Mouse (Mus musculus): ENCODE data around the gene Exosc9.
"Not testable (repeated sequence)": the region's sequence is repeated elsewhere in the genome, so short reads cannot be mapped to it uniquely, and the experiment has no call there.

Exosc9 gene

DNA sequence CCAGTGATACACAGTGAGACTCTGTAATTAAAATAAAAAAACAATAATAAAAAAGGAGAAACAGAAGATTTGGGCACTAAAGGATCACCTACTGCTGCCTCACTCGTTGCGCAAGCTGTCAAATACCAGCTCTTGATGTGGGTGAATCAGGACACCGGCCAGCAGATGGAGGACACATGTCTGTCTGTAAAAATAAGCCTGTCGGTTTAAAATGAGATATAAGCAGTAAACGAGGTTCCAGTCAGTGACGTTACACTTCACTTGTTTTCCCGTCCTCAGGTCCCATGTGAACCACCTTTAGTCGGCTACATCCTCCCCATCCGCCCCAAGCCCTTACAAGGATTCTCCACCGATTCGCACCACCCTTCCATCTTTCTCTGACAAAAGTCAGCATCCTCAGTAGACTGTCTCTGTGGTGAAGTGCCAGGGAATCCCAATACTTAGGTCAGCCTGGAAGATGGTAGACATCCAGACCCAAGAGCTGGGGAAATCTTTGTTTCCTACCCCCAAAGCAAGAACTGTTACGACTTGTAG is 488 bp upstream of the Exosc9 start:
- in situ Hi-C loops (cut with MseI, MboI), result no loop called here

DNA sequence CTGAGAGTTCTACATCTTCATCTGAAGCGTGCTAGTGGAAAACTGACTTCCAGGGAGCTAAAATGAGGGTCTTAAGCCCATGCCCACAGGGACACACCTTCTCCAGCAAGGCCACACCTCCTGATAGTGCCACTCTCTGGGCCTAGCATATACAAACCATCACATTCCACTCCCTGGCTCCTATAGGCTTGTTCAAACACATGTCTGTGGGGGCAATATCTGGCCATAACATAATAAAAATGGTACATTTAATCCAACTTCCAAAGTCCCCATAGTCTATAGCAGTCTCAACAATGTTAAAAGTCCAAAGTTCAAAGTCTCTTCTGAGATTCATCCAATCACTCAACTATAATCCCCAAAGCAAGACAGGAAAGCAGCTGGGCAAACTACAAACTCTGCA is 5.2 kb downstream of the Exosc9 start:
- in situ Hi-C loops (cut with MseI, MboI), result no loop called here

DNA sequence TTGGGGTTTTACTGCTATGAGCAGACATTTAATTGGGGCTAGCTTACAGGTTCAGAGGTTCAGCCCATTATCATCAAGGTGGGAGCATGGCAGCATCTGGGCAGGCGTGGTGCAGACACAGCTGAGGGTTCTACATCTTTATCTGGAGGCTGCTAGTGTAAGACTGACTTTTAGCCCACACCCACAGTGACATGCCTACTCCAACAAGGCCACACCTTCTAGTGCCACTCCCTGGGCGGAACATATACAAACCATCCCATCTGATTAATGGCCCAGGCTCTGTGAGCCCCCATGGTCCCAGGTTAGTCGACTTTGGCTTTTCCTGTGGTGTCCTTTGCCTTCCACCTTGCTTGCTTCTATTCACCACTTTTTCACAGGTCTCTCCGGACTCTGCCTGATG is 7.2 kb downstream of the Exosc9 start:
- in situ Hi-C loops (cut with MseI, MboI), result no loop called here

DNA sequence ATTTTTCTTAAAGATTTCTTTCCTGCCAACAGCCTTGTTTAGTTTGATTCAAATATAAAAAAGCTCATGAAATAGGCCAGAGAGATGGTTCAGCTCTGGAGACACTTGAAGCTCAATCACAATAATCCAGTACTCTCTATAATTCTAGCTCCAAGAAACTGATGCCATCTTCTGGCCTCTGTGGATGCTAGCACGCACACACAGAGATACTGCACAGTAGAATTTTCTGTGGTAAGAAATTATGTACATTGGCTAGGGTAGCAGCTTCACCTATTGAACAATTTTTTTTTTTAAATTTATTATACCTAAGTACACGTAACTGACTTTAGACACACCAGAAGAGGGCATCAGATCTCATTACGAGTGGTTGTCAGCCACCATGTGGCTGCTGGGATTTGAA is 11.3 kb downstream of the Exosc9 start:
- in situ Hi-C loops (cut with MseI, MboI), result no loop called here

DNA sequence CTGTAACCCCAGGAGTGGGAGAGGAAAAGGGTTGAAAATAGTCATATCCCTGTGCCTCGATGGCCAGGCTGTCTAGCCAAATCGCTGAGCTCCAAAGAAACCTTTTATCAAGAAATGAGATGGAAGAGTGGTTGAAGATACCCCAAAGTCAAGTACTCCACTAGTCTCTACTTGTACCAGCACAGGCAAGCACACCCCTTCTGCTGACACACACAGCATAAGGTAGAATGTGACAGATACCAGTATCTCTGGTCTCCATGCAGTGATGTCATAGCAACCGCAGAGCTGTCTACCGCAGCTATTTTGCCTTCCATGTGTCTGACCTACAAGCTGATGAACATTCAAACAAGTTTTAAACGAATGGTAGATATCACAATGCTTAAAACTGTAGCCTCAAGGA is 17.4 kb downstream of the Exosc9 start:
- in situ Hi-C loops (cut with MseI, MboI), result no loop called here

DNA sequence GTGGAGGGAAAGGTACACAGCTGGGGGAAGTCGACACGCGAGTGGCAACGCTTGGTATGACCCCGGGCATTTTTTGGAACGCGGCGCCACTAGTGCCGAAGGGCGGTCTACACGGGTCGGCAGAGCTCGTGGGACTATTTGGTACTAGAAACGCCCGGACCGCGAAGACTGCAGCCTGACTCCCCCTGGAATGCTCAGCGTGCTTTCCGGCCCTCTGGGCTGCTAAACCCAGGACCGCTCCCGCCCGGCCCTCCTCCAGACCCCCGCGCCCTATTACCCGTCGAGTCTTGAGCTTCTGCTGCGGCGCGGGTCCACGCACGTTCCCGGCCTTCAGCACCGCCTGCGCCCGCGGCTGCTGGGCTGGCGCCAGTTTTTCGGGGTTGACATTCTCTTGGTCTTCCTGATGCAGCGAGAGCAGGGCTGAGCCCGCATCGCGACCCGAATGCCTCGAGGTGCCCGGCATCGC is 19.0 kb downstream of the Exosc9 start:
- in situ Hi-C loops (cut with MseI, MboI), result no loop called here

DNA sequence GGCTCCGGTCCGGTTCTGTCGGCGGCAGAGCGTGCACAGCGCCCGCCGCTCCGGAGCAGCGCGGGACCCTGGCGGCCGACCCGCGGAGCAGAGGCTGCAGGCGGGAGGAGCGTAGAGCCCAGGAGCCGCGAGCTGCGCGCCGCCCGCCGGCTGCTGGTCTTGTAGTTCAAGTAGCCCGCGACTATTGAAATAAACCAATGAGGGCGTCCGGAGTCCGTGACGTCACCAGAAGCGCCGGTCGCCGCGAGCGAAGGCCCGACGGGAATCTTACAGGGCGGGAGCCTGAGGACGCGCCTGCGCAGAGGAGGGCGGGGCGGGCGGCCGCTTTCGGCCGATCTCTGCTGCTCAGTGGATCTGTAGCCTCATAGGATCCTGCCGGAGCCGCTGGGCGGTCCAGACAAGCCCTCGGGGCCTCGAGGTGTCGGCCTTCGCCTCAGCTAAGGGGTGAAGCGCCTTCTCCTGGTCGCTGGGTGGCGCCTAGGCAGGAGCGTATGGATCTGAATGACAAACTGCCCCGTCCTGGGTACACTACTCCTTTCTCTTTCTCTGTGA is 19.5 kb downstream of the Exosc9 start, which contains the start of gene Ccna2:
Gene Ccna2 (minus strand): TSS at position 324 of the 552 bp plus-strand sequence.
- in situ Hi-C loops (cut with MseI, MboI), result no loop called here

DNA sequence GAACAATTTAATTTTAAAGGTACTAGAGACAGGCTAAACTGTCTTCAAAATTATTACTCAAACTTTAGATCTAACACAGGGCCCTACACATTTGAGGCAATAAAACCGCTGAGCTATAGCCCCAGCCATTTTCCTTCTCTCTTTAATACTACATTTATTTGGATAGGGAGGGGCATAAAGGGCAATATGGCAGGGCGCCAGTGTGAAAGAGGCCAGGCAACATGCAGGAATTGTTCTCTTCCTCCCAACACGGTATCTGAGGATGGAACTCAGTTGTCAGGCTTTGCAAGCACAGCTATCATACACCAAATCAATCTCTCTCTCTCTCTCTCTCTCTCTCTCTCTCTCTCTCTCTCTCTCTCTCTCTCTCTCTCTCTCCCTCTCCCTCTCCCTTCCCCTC is 46.4 kb downstream of the Exosc9 start:
- in situ Hi-C loops (cut with MseI, MboI), result no loop called here

DNA sequence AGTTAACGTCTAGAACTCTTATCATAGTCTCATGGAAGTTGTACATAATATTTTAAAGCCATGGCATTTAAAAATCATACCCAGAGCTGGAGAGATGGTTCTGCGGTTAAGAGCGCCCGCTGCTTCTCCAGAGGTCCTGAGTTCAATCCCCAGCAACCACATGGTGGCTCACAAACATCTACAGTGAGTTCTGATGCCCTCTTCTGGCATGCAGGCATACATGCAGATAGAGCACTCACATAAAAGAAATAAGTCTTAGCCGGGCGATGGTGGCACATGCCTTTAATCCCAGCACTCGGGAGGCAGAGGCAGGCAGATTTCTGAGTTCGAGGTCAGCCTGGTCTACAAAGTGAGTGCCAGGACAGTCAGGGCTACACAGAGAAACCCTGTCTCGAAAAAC is 47.4 kb downstream of the Exosc9 start:
- in situ Hi-C loops (cut with MseI, MboI), result not testable (repeated sequence)

DNA sequence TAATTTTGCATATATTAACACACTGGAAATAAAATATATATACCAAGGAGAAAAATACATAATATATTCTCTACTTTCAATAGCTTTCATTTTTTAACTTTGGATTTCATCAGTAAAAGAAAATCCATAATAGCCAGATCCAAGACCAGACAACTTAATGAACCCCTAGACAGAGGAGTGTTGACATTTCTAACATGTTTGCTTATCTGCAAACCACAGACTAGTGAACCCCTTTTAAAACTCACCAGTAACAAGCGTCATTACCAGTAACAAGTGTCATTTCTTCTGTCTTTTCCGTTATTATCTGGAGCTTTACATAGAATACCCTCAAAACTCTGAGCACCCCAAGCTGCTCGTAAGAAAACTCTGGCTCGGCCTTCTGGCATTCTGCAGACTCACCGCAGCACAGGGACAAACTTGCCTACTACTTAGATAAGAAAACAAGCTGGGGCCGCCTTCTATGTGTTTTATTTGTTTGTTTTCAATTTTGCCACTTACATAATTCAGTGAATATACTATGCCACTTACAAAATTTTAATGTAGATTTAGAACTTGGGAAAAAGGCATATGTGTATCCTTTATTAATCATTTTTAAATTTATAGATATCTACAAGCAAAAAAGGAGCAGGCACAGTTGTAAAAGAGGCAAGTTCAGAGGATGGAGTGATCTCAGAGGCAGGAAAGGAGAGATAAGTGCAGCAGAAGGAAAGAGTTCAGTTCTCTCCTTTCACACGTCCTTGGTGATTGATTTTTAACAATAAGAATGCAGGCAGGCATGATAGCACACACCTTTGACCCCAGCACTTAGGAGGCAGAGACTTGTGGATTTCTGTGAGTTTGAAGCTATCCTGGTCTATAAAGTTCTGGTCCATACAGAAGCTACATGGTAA is 53.7 kb downstream of the Exosc9 start:
- in situ Hi-C loops (cut with MseI, MboI), result no loop called here

DNA sequence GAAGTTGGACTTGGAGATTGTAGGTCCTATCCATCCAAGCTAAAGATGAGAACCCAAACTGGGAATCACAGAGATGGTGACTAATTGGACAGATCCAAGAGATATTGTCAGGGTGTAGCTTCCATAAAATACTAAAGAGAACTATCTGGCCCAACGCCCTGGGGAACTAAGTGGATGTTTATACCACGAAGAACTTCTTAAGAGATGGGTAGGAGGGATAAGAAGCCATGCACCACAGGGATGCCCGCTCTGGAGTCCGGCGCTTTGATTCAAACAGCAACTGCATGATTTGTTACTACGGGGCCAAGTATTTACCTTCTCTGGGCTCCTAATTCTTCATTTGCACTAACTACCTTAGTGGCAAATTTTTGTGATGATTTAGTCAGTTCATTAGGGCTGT is 60.3 kb downstream of the Exosc9 start:
- in situ Hi-C loops (cut with MseI, MboI), result no loop called here

DNA sequence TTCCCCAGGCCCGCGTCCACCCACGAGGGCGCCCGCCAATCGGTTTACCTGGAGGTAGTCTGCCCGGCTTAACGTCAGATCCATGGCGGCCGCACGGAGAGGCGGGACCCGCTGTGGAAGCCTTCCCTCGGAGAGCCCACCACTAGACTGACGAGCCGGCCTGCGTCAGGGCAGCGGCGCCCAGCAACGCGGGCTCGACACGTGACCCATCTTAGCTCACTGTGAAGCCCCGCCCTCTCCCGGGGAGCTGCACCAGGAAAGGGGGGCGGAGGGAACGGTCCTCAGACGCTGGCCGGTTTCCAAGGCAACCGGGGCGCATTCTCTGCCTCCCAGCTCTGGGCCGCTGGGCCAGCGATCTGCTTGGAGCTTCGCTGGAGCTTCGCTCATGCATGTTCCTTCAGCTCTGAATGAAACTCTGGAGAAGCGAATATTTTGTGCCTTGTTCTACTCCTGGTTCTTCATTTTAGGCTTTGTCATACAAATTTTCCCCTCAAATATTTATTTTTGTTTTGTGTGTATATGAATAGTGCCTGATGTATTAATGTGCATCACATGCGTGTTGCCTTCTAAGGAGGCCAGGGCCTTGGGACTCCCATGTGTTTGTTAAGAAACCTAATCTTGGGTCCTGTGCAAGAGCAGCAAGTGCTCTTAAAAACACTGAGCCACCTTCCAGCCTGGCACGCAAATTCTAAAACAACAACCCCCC is 60.9 kb downstream of the Exosc9 start, which contains the start of gene Bbs7:
Gene Bbs7 (minus strand): TSS at position 276 of the 706 bp plus-strand sequence.
- in situ Hi-C loops (cut with MseI, MboI), result no loop called here

DNA sequence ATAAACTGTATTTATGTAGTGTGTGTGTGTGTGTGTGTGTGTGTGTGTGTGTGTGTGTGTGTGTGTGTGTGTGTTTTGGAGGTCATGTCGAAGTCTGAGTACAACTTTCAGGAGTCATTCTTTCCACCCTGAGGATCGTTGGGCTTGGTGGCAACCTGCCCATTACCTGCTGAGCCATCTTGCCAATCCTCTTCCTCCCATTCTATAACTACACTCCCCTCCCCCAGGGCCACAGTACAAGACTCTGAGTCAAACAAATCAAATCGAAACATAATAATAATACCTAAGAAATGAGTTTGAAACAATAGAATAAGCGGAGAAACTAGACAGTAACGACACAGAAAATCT is 61.5 kb downstream of the Exosc9 start:
- in situ Hi-C loops (cut with MseI, MboI), result no loop called here
